Mouse (Mus musculus): Measurements from ENCODE around the gene Rab14.

DNA sequence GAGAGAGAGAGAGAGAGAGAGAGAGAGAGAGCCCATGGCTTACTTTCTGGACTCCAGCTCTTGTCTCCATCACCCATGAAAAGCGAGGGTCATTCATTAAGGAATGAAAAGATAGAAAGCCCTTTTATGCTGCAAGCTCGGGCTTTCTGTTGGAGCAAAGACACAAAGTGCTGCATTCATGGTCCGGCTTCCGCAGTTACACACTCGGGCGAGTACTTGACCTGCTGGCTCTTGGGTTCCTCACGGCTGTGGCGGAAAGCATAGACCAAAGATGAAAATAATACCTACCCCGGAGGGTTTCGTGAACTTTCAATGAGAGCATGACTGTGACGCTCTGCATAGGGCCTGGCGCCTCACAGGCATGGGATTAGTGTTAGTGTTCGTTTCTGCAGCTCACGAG is 14.4 kb upstream of the Rab14 start:
- TF ChIP-seq CTCF (IDR thresholded peaks at IDR 0.05; ENCODE audit: low read depth, low read length): no peak
- TF ChIP-seq GATA1 (IDR thresholded peaks at IDR 0.05; ENCODE audit: borderline replicate concordance, low read length): no peak

All from G1E (cell line).